Mouse (Mus musculus) layer of hippocampus, postnatal 14 days (tissue): Measurements from ENCODE around the gene Tmem200b. TPM values are rescaled to one million over a fixed set of nuclear protein-coding genes. Genes with fewer than 3 reads are reported as not detected.
A peak's percentile ranks its signal among the peaks of the same experiment; 100 is the strongest.

ENCODE experiments used
- DNase-seq, 2 experiments: peaks; one replicate each; pipeline ENCODE4 v3.0.0; 2021 to 2022; ENCODE audit warnings: low spot score in 2 of 2, mixed read lengths in 1 of 2
- long read RNA-seq, 2 experiments: library from polyadenylated mRNA; stranded (forward); transcript quantifications; one replicate each; pipeline ENCODE4 v2.0.0; 2021
- total RNA-seq, 2 experiments: library from RNA; stranded (reverse); gene quantifications; 2 replicates each; pipeline ENCODE4 v1.2.3; 2021

The Tmem200b gene
- 1 to 10 TPM; 2.2 to 2.3 TPM for total RNA-seq
- long read RNA-seq, experiment 1, partial matches to known transcripts, result 0 of 1 reads
- long read RNA-seq, experiment 1, other reads (novel, unspliced or antisense), result 1 of 1 reads
- long read RNA-seq, experiment 2, partial matches to known transcripts, result 0 of 5 reads
- long read RNA-seq, experiment 2, other reads (novel, unspliced or antisense), result 3 of 5 reads

- no peak for DNase-seq
Observed at GRCm38 (mm10) chr4:131921461-131922346, at the start of gene Tmem200b. Gene Tmem200b, plus strand, starts transcription at chr4:131921771.

GRCm38 (mm10) chr4:131872672-131873292 is 48.8 kb upstream of the Tmem200b start:
- DNase-seq, result no peak

GRCm38 (mm10) chr4:131873293-131874168 is 48.0 kb upstream of the Tmem200b start, which contains the start of gene Srsf4:
Gene Srsf4, plus strand, starts transcription at chr4:131873617.
- DNase-seq, result peak; percentile 92 to 95

GRCm38 (mm10) chr4:131874169-131874536 is 47.4 kb upstream of the Tmem200b start:
- DNase-seq, result no peak

- no peak for DNase-seq
Observed at GRCm38 (mm10) chr4:131874567-131874966, 47.0 kb upstream of the Tmem200b start.

- DNase-seq, result no peak
Observed at GRCm38 (mm10) chr4:131875242-131875641, 46.3 kb upstream of the Tmem200b start.

- no peak for DNase-seq
Observed at GRCm38 (mm10) chr4:131876836-131877235, 44.7 kb upstream of the Tmem200b start.

GRCm38 (mm10) chr4:131879692-131880091 is 41.9 kb upstream of the Tmem200b start:
- DNase-seq, result no peak

GRCm38 (mm10) chr4:131881306-131881705 is 40.3 kb upstream of the Tmem200b start:
- DNase-seq, result no peak

- no peak for DNase-seq
Observed at GRCm38 (mm10) chr4:131883571-131883970, 38.0 kb upstream of the Tmem200b start.

- no peak for DNase-seq
Observed at GRCm38 (mm10) chr4:131885376-131885775, 36.2 kb upstream of the Tmem200b start.

GRCm38 (mm10) chr4:131888564-131888963 is 33.0 kb upstream of the Tmem200b start:
- no peak for DNase-seq

- DNase-seq, result no peak
Observed at GRCm38 (mm10) chr4:131890692-131891091, 30.9 kb upstream of the Tmem200b start.

- no peak for DNase-seq
Observed at GRCm38 (mm10) chr4:131897109-131897508, 24.5 kb upstream of the Tmem200b start.

GRCm38 (mm10) chr4:131897787-131898186 is 23.8 kb upstream of the Tmem200b start:
- DNase-seq, result no peak

GRCm38 (mm10) chr4:131898503-131899179 is 22.9 kb upstream of the Tmem200b start:
- DNase-seq, result no peak

- no peak for DNase-seq
Observed at GRCm38 (mm10) chr4:131899180-131899554, 22.4 kb upstream of the Tmem200b start.

- DNase-seq, result no peak
Observed at GRCm38 (mm10) chr4:131901090-131901489, 20.5 kb upstream of the Tmem200b start.

- DNase-seq, result peak in 1 of 2 experiments; percentile 46
Observed at GRCm38 (mm10) chr4:131904478-131904877, 17.1 kb upstream of the Tmem200b start.

- DNase-seq, result no peak
Observed at GRCm38 (mm10) chr4:131906423-131906822, 15.1 kb upstream of the Tmem200b start.
